ENCODE assay signal across 16 mouse cellular contexts in the genomic region with DNA sequence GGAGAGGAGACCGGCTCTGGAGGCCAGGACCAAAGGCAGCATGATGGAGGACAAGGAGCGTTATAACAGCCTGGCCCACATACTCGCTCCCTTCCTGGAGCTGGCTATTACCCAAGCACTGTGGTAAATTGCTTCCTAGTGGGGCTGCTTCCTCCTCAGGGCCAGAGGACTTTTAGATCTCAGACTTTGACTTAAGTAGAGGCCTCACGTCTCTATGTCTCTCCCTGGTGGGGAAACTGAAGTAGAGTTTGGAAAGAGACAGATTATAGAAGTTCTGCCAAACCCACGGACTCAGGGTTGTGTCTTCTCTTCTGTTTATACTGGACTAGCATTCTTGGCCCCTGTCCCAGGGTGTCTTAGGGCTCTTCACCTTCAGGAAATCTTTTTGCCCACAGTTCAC. TPM values are rescaled to one million over a fixed set of nuclear protein-coding genes. Genes with fewer than 3 reads are reported as not detected.
DNase-seq lines count a peak whose midpoint lies in the region; ATAC-seq and TF ChIP-seq lines count a peak whose summit lies in the region.
"Had no signal": no experiment of that assay in that cellular context is flagged by ENCODE, and none has a peak within 500 bp of the region (broad histone marks: within the 10 kb centered on the region; RNA-seq: fewer than 3 reads in every experiment).

No protein-coding gene starts in this region.

- no peak overlapping the region for H3K4me3 ChIP-seq in kidney, postnatal 0 days (replicated peaks; ENCODE audit: low read depth, low read length)
- H3K4me3 ChIP-seq: megakaryocyte, embryonic 14.5 days; neural tube, embryonic 12.5 days had no signal

- no peaks in the 10 kb centered on the region for H3K4me1 ChIP-seq in kidney, postnatal 0 days (replicated peaks; ENCODE audit: insufficient read depth, low read length)
- H3K4me1 ChIP-seq: neural tube, embryonic 12.5 days had no signal

- peak; percentile 52 for DNase-seq in kidney, postnatal 0 days (ENCODE audit: low spot score)
- DNase-seq in kidney, adult 18-20 months, result no peak
- peak; percentile 48 for DNase-seq in lung, postnatal 10 days
- DNase-seq in lung, adult 18-20 months, result no peak
- peak; percentile 10 for DNase-seq in skeletal muscle tissue, adult 2 months (ENCODE audit: low read depth, low spot score)
- no peak for DNase-seq in right cerebral cortex, adult 2 months (ENCODE audit: low spot score in 2 of 2)
- DNase-seq: adrenal gland, adult 2 months; heart, postnatal 14 days; kidney, adult 8-10 months had no signal

- no peak overlapping the region for H3K27ac ChIP-seq in kidney, postnatal 0 days
- H3K27ac ChIP-seq: neural tube, embryonic 12.5 days had no signal

- ATAC-seq in kidney, postnatal 0 days (replicated peaks; ENCODE audit: low FRiP score, low read depth), result no peak
- ATAC-seq in common myeloid progenitor, adult 5-6 weeks (replicated peaks; ENCODE audit: low read depth, poor library complexity, severe bottlenecking), result peak; percentile 88

- no peaks in the 10 kb centered on the region for H3K9me3 ChIP-seq in kidney, postnatal 0 days (replicated peaks; ENCODE audit: low read length)
- H3K9me3 ChIP-seq: neural tube, embryonic 12.5 days had no signal

- no peaks in the 10 kb centered on the region for H3K36me3 ChIP-seq in kidney, postnatal 0 days (ENCODE audit: insufficient read depth, low read length)
- H3K36me3 ChIP-seq: neural tube, embryonic 12.5 days had no signal

- H3K27me3 ChIP-seq in kidney, postnatal 0 days (ENCODE audit: insufficient read depth, low read length), result no peaks in the 10 kb centered on the region
- H3K27me3 ChIP-seq: neural tube, embryonic 12.5 days had no signal

- WGBS in kidney, postnatal 0 days, result 54% methylated on average over 5 of the region's 5 CpGs

- TF ChIP-seq CTCF in kidney, postnatal 0 days (IDR thresholded peaks at IDR 0.05; ENCODE audit: low read depth), result peak; percentile 50; the same call in 1 of the 2 replicates

- H3K4me2 ChIP-seq in kidney, postnatal 0 days (ENCODE audit: low read length), result no peak overlapping the region
- H3K4me2 ChIP-seq: neural tube, embryonic 12.5 days had no signal

- H3K9ac ChIP-seq in kidney, postnatal 0 days (ENCODE audit: low read depth, low read length), result no peak overlapping the region
- H3K9ac ChIP-seq: neural tube, embryonic 12.5 days had no signal

RNA-seq across cellular contexts. Expression of gene Agxt, which starts 9.8 kb away (rescaled TPM):
- polyA plus RNA-seq in kidney, postnatal 0 days (2015; fragmentation: Nextera tagmentation; extraction: Ambion mirVana), result 0.24 and 0.33 TPM in 2 replicates
- total RNA-seq in common myeloid progenitor, adult 5-6 weeks (2017), result not detected in 2 replicates
- total RNA-seq: ES-E14; gastrocnemius, adult 8-10 months; heart, postnatal 14 days; left cerebral cortex, postnatal 10 days had no signal
- polyA plus RNA-seq: cortical plate, adult 2 months; neural tube, embryonic 12.5 days had no signal

RNA-seq across cellular contexts. Expression of gene Kif1a, which starts 23.5 kb away (rescaled TPM):
- 3.7 and 4.8 TPM in 2 replicates for polyA plus RNA-seq in kidney, postnatal 0 days (2015; fragmentation: Nextera tagmentation; extraction: Ambion mirVana)
- not detected in 2 replicates for total RNA-seq in common myeloid progenitor, adult 5-6 weeks (2017)

RNA-seq across cellular contexts. Expression of gene 2310007B03Rik, which starts 35.5 kb away (rescaled TPM):
- 3.1 and 3.4 TPM in 2 replicates for polyA plus RNA-seq in kidney, postnatal 0 days (2015; fragmentation: Nextera tagmentation; extraction: Ambion mirVana)
- not detected in 2 replicates for total RNA-seq in common myeloid progenitor, adult 5-6 weeks (2017)
- total RNA-seq: adrenal gland, adult 2 months; gastrocnemius, adult 8-10 months; heart, postnatal 14 days; left cerebral cortex, postnatal 10 days had no signal
- polyA plus RNA-seq: adrenal gland, adult 2 months; cortical plate, adult 2 months had no signal

RNA-seq across cellular contexts. Expression of gene Crocc2, which starts 43.3 kb away (rescaled TPM):
- polyA plus RNA-seq in kidney, postnatal 0 days (2015; fragmentation: Nextera tagmentation; extraction: Ambion mirVana), result 0.06 and 0.14 TPM in 2 replicates
- total RNA-seq in common myeloid progenitor, adult 5-6 weeks (2017), result not detected in 2 replicates
- total RNA-seq: adrenal gland, adult 2 months; gastrocnemius, adult 8-10 months had no signal

Comparison
In these comparisons a context has a peak if more than half of its experiments do, and no peak if none do; other contexts are left out.
1. DNase-seq: peak in kidney, postnatal 0 days (single experiment), lung, postnatal 10 days (single experiment) and skeletal muscle tissue, adult 2 months (single experiment); none in kidney, adult 18-20 months (single experiment), lung, adult 18-20 months (0 of 2) and right cerebral cortex, adult 2 months (0 of 2).